Mouse (Mus musculus) heart, adult 2 months (tissue): ENCODE data around the gene Fbxl4. TPM values are rescaled to one million over a fixed set of nuclear protein-coding genes. Genes with fewer than 3 reads are reported as not detected.
A peak's percentile ranks its signal among the peaks of the same experiment; 100 is the strongest.

Experiments
- DNase-seq, 2 experiments: peaks; one replicate each; pipeline ENCODE4 v3.0.0; 2021
- H3K27ac ChIP-seq: fragments of 200-600 bp; 2 replicates; pipeline ENCODE4 v1.8.1; 2022
- H3K27me3 ChIP-seq: fragments of 200-500 bp; 2 replicates; pipeline ENCODE4 v1.6.1; 2012; ENCODE audit warnings: mild to moderate bottlenecking, low read length, inconsistent platforms, mixed read lengths; ENCODE audit not compliant: control insufficient read depth, insufficient read depth
- H3K36me3 ChIP-seq: fragments of 200-500 bp; 2 replicates; pipeline ENCODE4 v1.6.1; 2012; ENCODE audit warnings: low read length, inconsistent platforms; ENCODE audit not compliant: control insufficient read depth, insufficient read depth
- H3K4me1 ChIP-seq: fragments of 200-500 bp; 2 replicates; pipeline ENCODE4 v1.6.1; 2011; ENCODE audit warnings: low read length; ENCODE audit not compliant: control insufficient read depth, insufficient read depth
- H3K4me3 ChIP-seq: fragments of 200-600 bp; 2 replicates; pipeline ENCODE4 v1.8.1; 2022
- H3K79me2 ChIP-seq: fragments of 200-500 bp; replicated peaks from 2 replicates; pipeline ENCODE4 v1.6.1; 2012; ENCODE audit warnings: mild to moderate bottlenecking, inconsistent platforms, low read length, moderate library complexity, mixed read lengths; ENCODE audit not compliant: control insufficient read depth, insufficient read depth
- H3K9ac ChIP-seq: fragments of 200-500 bp; 2 replicates; pipeline ENCODE4 v1.6.1; 2012; ENCODE audit warnings: low read depth, mild to moderate bottlenecking, control low read depth, inconsistent platforms, low read length, mixed read lengths
- CTCF ChIP-seq: fragments of 200-600 bp; IDR thresholded peaks from 2 replicates; pipeline ENCODE4 v1.8.1; 2022; ENCODE audit warnings: antibody characterized with exemption, mild to moderate bottlenecking, moderate library complexity
- EP300 ChIP-seq: fragments of 200-500 bp; IDR thresholded peaks from 2 replicates; pipeline ENCODE4 v1.6.1; 2011; ENCODE audit warnings: low read depth, low read length, control low read depth; ENCODE audit not compliant: insufficient read depth
- POLR2A ChIP-seq: fragments of 200-500 bp; IDR thresholded peaks from 2 replicates; pipeline ENCODE4 v1.6.1; 2011; ENCODE audit warnings: mild to moderate bottlenecking, low read depth, low read length, control low read depth; ENCODE audit not compliant: insufficient read depth
- WGBS: fragments of 180-500 bp; shearing (Covaris S2); methylation state at CpG from one replicate; pipeline ENCODE4 v1.1.7; 2018; 5-methylcytosine and 5-hydroxymethylcytosine counted together
- intact Hi-C: fragments of 180-260 bp; cut with DNase I; formaldehyde crosslinking; loops from one replicate; pipeline ENCODE4 v1.15.1; 2025
- polyA plus RNA-seq: library from polyadenylated mRNA; depleted of rRNA; stranded (reverse); fragments of >200 nt; gene quantifications from 2 replicates; pipeline ENCODE4 v1.2.3, GENCODE M21; 2012; rRNA removed
- total RNA-seq, 2 experiments: library from RNA; stranded (reverse); gene quantifications; 2 replicates each; pipeline ENCODE4 v1.2.3; 2021

Gene Fbxl4
- total and polyA plus RNA-seq, 3 experiments: 9.5 to 10.6 (median 9.6) TPM

DNA sequence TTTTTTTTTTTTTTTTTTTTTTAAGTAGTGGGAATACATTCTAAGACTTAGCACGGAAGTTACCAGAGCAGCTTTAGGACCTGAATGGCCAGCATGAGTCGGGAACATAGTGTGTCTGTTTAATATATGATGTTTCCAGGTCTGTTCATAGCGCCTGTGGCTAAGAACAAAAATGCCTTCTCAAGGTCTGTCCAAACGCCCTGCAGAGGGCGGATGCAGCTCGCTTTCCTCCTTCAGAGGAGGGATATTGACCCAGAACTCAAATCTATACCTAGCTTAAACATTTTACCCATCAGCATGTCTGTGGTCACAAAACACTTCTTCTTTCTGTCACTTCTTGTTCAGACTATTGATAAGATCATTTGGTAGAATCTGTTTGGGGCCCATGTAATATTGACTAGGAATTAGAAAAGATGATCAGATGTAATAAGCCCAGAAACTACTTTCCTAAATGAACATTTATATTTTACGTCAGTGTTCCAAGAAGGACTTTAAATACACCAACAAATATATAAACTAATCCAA is 125.5 kb downstream of the Fbxl4 start:
- no peaks in the 10 kb centered on the region for H3K79me2 ChIP-seq
- intact Hi-C loops: no loop called here
- no peak for DNase-seq
- no peaks in the 10 kb centered on the region for H3K36me3 ChIP-seq
- no peak overlapping the region for H3K27ac ChIP-seq
- H3K27me3 ChIP-seq: peaks cover 15% of the 10 kb centered on the region
- no peaks in the 10 kb centered on the region for H3K4me1 ChIP-seq
- no peak overlapping the region for H3K4me3 ChIP-seq
- no peak for TF ChIP-seq POLR2A
- TF ChIP-seq CTCF: peak; percentile 12; the same call in 1 of the 2 replicates
- H3K9ac ChIP-seq: no peak overlapping the region
- WGBS: 13% methylated on average over 7 of the region's 7 CpGs

DNA sequence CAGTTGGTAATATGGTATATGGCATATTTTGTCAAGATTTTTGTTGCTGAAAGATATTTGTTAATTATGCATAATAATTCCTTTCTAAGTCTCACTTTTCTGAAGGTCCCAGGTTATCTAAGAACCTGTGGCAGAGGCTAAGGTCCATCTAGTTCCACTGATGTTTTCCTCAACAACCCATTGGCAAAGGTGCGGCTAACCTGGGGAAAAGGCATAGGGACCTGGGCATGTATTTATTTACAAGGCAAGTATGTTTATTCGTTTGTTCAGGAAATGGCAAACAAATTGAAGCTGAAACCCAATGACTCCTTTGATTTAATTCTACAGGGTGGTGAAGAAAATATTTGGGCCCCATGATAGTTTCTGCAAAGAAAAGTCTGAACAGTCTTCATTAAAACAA is 126.2 kb downstream of the Fbxl4 start:
- Histone ChIP-seq H3K79me2 (no peaks in the 10 kb centered on the region), H3K36me3 (no peaks in the 10 kb centered on the region), H3K27ac (no peak overlapping the region), H3K4me3 (no peak overlapping the region), H3K27me3 (peaks cover 17% of the 10 kb centered on the region), H3K9ac (no peak overlapping the region), H3K4me1 (no peaks in the 10 kb centered on the region)
- WGBS: 13% methylated on average over 2 of the region's 2 CpGs
- no peak for TF ChIP-seq CTCF
- no peak for TF ChIP-seq EP300
- no peak for TF ChIP-seq POLR2A
- intact Hi-C loops: no loop called here
- DNase-seq: no peak

Other genes with a start within 250 kb of the Fbxl4 start
- gene Pou3f2, start 130.8 kb downstream of the Fbxl4 start, total RNA-seq: not detected
- gene Pou3f2, start 130.8 kb downstream of the Fbxl4 start, polyA plus RNA-seq: not detected in 2 replicates